21 mouse cellular contexts compared by ENCODE assay signal in the genomic region with DNA sequence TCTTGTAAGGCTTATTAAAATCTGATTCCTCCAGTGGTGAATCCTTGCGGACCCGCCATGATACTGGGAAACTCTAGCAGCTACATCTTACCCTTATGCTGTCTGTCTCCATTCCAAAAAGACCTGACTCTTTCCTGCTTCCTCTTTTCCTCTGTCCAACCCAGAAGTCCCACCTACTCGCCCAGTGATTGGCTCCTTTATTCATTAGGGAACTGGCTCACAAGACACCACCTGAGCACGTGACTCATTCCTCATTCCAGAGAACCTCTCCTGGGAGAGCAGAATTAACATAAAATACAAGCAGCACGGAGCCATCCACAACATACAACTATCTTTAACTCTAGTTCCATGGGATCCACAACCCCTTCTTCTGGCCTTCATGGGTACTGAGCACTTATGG. TPM values are rescaled to one million over a fixed set of nuclear protein-coding genes. Genes with fewer than 3 reads are reported as not detected.
DNase-seq lines count a peak whose midpoint lies in the region; ATAC-seq and TF ChIP-seq lines count a peak whose summit lies in the region.
"Had no signal": no experiment of that assay in that cellular context is flagged by ENCODE, and none has a peak within 500 bp of the region (broad histone marks: within the 10 kb centered on the region; RNA-seq: fewer than 3 reads in every experiment).

No protein-coding gene starts in this region.

- no peak overlapping the region for H3ac ChIP-seq in myocyte (ENCODE audit: control insufficient read depth, insufficient read length)

- no peak for TF ChIP-seq CTCF in MEL (IDR thresholded peaks at IDR 0.05 in 2 of 3, conservative IDR thresholded peaks at IDR 0.05 in 1 of 3; ENCODE audit: control insufficient read depth in 1 of 3, insufficient read depth in 1 of 3, low read depth in 2 of 3, low read length in 3 of 3, poor library complexity in 1 of 3, severe bottlenecking in 1 of 3)

- H3K79me2 ChIP-seq in MEL (ENCODE audit: control insufficient read depth, insufficient read depth, low read length, poor library complexity) (no peaks in the 10 kb centered on the region), myocyte (ENCODE audit: control insufficient read depth, insufficient read depth) (no peaks in the 10 kb centered on the region)

- no peak overlapping the region for H3K4me3 ChIP-seq in heart, embryonic 16.5 days (ENCODE audit: low read length)
- H3K4me3 ChIP-seq in MEL (ENCODE audit: control insufficient read depth in 1 of 2, insufficient read depth in 1 of 2, low read depth in 2 of 2, low read length in 2 of 2) (no peak overlapping the region), myocyte (no peak overlapping the region)
- no peak overlapping the region for H3K4me3 ChIP-seq in forebrain, embryonic 12.5 days (replicated peaks)
- H3K4me3 ChIP-seq: limb, embryonic 12.5 days; liver, embryonic 12.5 days; megakaryocyte, embryonic 14.5 days had no signal

- no peaks in the 10 kb centered on the region for H3K27me3 ChIP-seq in heart, embryonic 16.5 days (ENCODE audit: control insufficient read depth, insufficient read depth, low read length)
- H3K27me3 ChIP-seq in MEL (ENCODE audit: control insufficient read depth in 1 of 2, insufficient read depth in 2 of 2, low read length in 2 of 2) (0 out of 4 replicates have a peak, but pooled peaks cover 0 to 2% of the 10 kb centered on the region in 2 experiments), myocyte (ENCODE audit: control insufficient read depth, insufficient read depth, insufficient read length) (no peaks in the 10 kb centered on the region)
- no peaks in the 10 kb centered on the region; the same call in 1 of the 2 replicates for H3K27me3 ChIP-seq in forebrain, embryonic 12.5 days
- H3K27me3 ChIP-seq: limb, embryonic 12.5 days; Patski had no signal

- peaks cover 3% of the 10 kb centered on the region; the same call in 1 of the 2 replicates for H3K4me1 ChIP-seq in heart, embryonic 16.5 days (ENCODE audit: control insufficient read depth, insufficient read depth, low read length)
- H3K4me1 ChIP-seq in MEL (ENCODE audit: control insufficient read depth in 1 of 2, insufficient read depth in 2 of 2, low read length in 2 of 2), result peaks cover 7 to 23% of the 10 kb centered on the region in 2 experiments
- no peaks in the 10 kb centered on the region for H3K4me1 ChIP-seq in forebrain, embryonic 12.5 days
- H3K4me1 ChIP-seq: limb, embryonic 12.5 days had no signal

- no peak for TF ChIP-seq EP300 in MEL (IDR thresholded peaks at IDR 0.05; ENCODE audit: low read depth in 1 of 2, low read length in 2 of 2)

- no peak for TF ChIP-seq RAD21 in MEL (IDR thresholded peaks at IDR 0.05; ENCODE audit: low read depth, low read length)

- peak overlapping the region; percentile 32; the same call in 1 of the 2 replicates for H3K27ac ChIP-seq in heart, embryonic 16.5 days (ENCODE audit: low read length)
- no peak overlapping the region for H3K27ac ChIP-seq in MEL (ENCODE audit: control insufficient read depth, low read depth, low read length)
- no peak overlapping the region for H3K27ac ChIP-seq in forebrain, embryonic 12.5 days
- H3K27ac ChIP-seq: limb, embryonic 12.5 days; liver, embryonic 12.5 days had no signal

- H3K9ac ChIP-seq in heart, embryonic 16.5 days (ENCODE audit: low read length), result no peak overlapping the region
- no peak overlapping the region for H3K9ac ChIP-seq in MEL (ENCODE audit: control insufficient read depth, low read depth, low read length, poor library complexity, severe bottlenecking)
- H3K9ac ChIP-seq in forebrain, embryonic 12.5 days, result no peak overlapping the region
- H3K9ac ChIP-seq: forebrain, postnatal 0 days; limb, embryonic 12.5 days; liver, embryonic 12.5 days had no signal

- TF ChIP-seq POLR2A in MEL (IDR thresholded peaks at IDR 0.05; ENCODE audit: control insufficient read depth in 1 of 2, insufficient read depth in 1 of 2, low read depth in 1 of 2, low read length in 2 of 2, poor library complexity in 1 of 2) (no peak), myocyte (IDR thresholded peaks at IDR 0.05; ENCODE audit: insufficient read length, low read depth) (no peak)

- no peaks in the 10 kb centered on the region for H3K9me3 ChIP-seq in heart, embryonic 16.5 days (replicated peaks; ENCODE audit: control insufficient read depth, low read length)
- no peaks in the 10 kb centered on the region for H3K9me3 ChIP-seq in MEL (replicated peaks; ENCODE audit: insufficient read depth, low read length)
- H3K9me3 ChIP-seq in forebrain, embryonic 12.5 days, result no peaks in the 10 kb centered on the region
- H3K9me3 ChIP-seq: limb, embryonic 12.5 days; liver, embryonic 12.5 days; megakaryocyte, embryonic 14.5 days had no signal

- no peak overlapping the region for H3K4me2 ChIP-seq in heart, embryonic 16.5 days (ENCODE audit: low read depth, low read length)
- peak overlapping the region; percentile 44 for H3K4me2 ChIP-seq in myocyte (ENCODE audit: low read depth)
- no peak overlapping the region for H3K4me2 ChIP-seq in forebrain, embryonic 12.5 days
- H3K4me2 ChIP-seq: limb, embryonic 12.5 days; liver, embryonic 12.5 days had no signal

- no peak for ATAC-seq in heart, embryonic 16.5 days (replicated peaks; ENCODE audit: extremely low read depth, insufficient read depth, low FRiP score)
- no peak for ATAC-seq in forebrain, embryonic 12.5 days (ENCODE audit: low FRiP score)
- ATAC-seq: forebrain, postnatal 0 days; hindbrain, embryonic 16.5 days; intestine, embryonic 16.5 days; liver, embryonic 12.5 days; midbrain, embryonic 16.5 days; Patski had no signal

- peak; percentile 24 for DNase-seq in adrenal gland, postnatal 10 days
- DNase-seq in adrenal gland, adult 18-20 months (ENCODE audit: low spot score in 2 of 2), result no peak
- no peak for DNase-seq in heart, adult 8-10 months (ENCODE audit: low spot score)
- DNase-seq in MEL (ENCODE audit: low read depth, low spot score), result peak; percentile 25
- no peak for DNase-seq in cerebellum, postnatal 4 days (ENCODE audit: low spot score in 2 of 2)
- DNase-seq: cerebellum, postnatal 14 days; embryo, embryonic 11 days; forebrain, postnatal 0 days; kidney, postnatal 4 days; lung, adult 2 months; thymus, postnatal 14 days had no signal

- WGBS in heart, embryonic 16.5 days, result 74% methylated on average over 5 of the region's 5 CpGs
- WGBS in forebrain, embryonic 12.5 days, result 74% methylated on average over 5 of the region's 5 CpGs

- no peaks in the 10 kb centered on the region for H3K36me3 ChIP-seq in heart, embryonic 16.5 days (ENCODE audit: control insufficient read depth, insufficient read depth)
- peaks cover 0 to 20% of the 10 kb centered on the region in 2 experiments; a peak in 2 of 4 replicates for H3K36me3 ChIP-seq in MEL (ENCODE audit: control insufficient read depth in 1 of 2, insufficient read depth in 2 of 2, low read length in 2 of 2)
- H3K36me3 ChIP-seq in myocyte (ENCODE audit: control insufficient read depth, insufficient read depth), result no peaks in the 10 kb centered on the region
- no peaks in the 10 kb centered on the region for H3K36me3 ChIP-seq in forebrain, embryonic 12.5 days (replicated peaks)
- H3K36me3 ChIP-seq: limb, embryonic 12.5 days; liver, embryonic 12.5 days had no signal

TF ChIP-seq in MEL, 35 proteins besides CTCF, POLR2A, EP300 and RAD21:
- TF ChIP-seq USF2 (IDR thresholded peaks at IDR 0.05; ENCODE audit: borderline replicate concordance in 1 of 2, insufficient read depth in 1 of 2, low read depth in 1 of 2, low read length in 2 of 2), result no peak
- TF ChIP-seq USF1 (IDR thresholded peaks at IDR 0.05; ENCODE audit: low read depth, low read length), result peak; percentile 63

TF ChIP-seq in myocyte, 11 proteins besides CTCF, POLR2A, EP300 and RAD21:
- TF ChIP-seq USF1 (IDR thresholded peaks at IDR 0.05; ENCODE audit: low read depth) (peak; percentile 58), MYOG (IDR thresholded peaks at IDR 0.05; ENCODE audit: control insufficient read depth in 1 of 3, insufficient read depth in 1 of 3, insufficient read length in 2 of 3, low read depth in 2 of 3) (no peak), POLR2AphosphoS2 (IDR thresholded peaks at IDR 0.05; ENCODE audit: insufficient read length, low read depth) (no peak)

RNA-seq across cellular contexts. Expression of gene Lgalsl, which starts 42.5 kb away (rescaled TPM):
- 10 to 100 TPM; 32.1 to 39.1 TPM for total RNA-seq in adrenal gland, postnatal 10 days (2021)
- total RNA-seq in adrenal gland, adult 18-20 months (2021), result 10 to 100 TPM; 18.9 to 23.6 TPM
- 34.6 and 37.6 TPM in 2 replicates for polyA plus RNA-seq in heart, embryonic 16.5 days (2015; fragmentation: Nextera tagmentation; extraction: Ambion mirVana)
- total RNA-seq in heart, adult 8-10 months (2022), result 10 to 100 TPM; 25.3 to 32.2 (median 29.7) TPM
- total RNA-seq in MEL (2012; rRNA removed), result 14.5 and 21.1 TPM in 2 replicates
- polyA plus RNA-seq in MEL (2012; ENCODE audit: insufficient read depth in 1 of 2, insufficient read length in 2 of 2, low read depth in 1 of 2, low replicate concordance in 2 of 2, missing spikeins in 1 of 2) (10 to 100 TPM in 1 of 2 experiments, not detected in 1; 11.9 TPM), myocyte (2012; fragmentation: generic; extraction: Trizol) (0.10 TPM)
- 40.5 and 40.6 TPM in 2 replicates for polyA plus RNA-seq in forebrain, embryonic 12.5 days (2016; fragmentation: Nextera tagmentation; extraction: Ambion mirVana)

Comparison
In these comparisons a context has a peak if more than half of its experiments do, and no peak if none do; other contexts are left out.
1. DNase-seq: peak in adrenal gland, postnatal 10 days (single experiment) and MEL (single experiment); none in adrenal gland, adult 18-20 months (0 of 2), heart, adult 8-10 months (single experiment) and cerebellum, postnatal 4 days (0 of 2).